Mouse (Mus musculus): ENCODE data around the gene Npnt. TPM values are rescaled to one million over a fixed set of nuclear protein-coding genes. Genes with fewer than 3 reads are reported as not detected.

The Npnt gene
- polyA plus RNA-seq, 1 experiment: not detected

GRCm38 (mm10) chr3:132940181-132940990 is 9.7 kb downstream of the Npnt start:
- H3K9me3 ChIP-seq: no peaks in the 10 kb centered on the region
- H3K27me3 ChIP-seq (replicated peaks): peaks cover 10% of the 10 kb centered on the region
- H3K4me3 ChIP-seq (replicated peaks): no peak overlapping the region
- no peaks in the 10 kb centered on the region for H3K36me3 ChIP-seq (replicated peaks; ENCODE audit: low read length)
- H3K4me1 ChIP-seq: no peaks in the 10 kb centered on the region
- no peak for TF ChIP-seq GATA1 (IDR thresholded peaks at IDR 0.05; ENCODE audit: borderline replicate concordance, low read length)
- no peak for TF ChIP-seq FLI1 (IDR thresholded peaks at IDR 0.05; ENCODE audit: low read length)

DNA sequence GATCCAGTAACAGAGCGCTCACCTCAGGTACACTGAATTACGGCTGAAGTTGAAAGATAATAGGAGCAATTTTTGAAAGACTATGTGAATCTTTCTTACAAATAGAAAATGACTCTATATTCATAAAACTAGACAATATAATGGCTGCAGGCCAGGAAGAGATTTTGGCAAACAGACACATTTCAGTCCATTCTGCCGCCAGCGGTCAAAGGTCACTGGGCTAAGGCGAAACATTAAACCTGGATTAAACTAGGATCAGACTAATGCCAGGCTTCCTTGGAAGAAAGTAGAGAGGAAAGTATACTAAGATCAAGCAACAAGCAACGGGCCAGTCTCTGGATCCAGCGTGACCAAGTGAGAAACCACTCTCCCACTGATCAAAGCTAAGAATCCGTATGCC is 11.1 kb downstream of the Npnt start:
- H3K36me3 ChIP-seq (replicated peaks; ENCODE audit: low read length): no peaks in the 10 kb centered on the region
- no peak for TF ChIP-seq GATA1 (IDR thresholded peaks at IDR 0.05; ENCODE audit: borderline replicate concordance, low read length)
- no peak for TF ChIP-seq FLI1 (IDR thresholded peaks at IDR 0.05; ENCODE audit: low read length)
- H3K4me3 ChIP-seq (replicated peaks): no peak overlapping the region
- H3K27me3 ChIP-seq (replicated peaks): peaks cover 8% of the 10 kb centered on the region
- no peaks in the 10 kb centered on the region for H3K4me1 ChIP-seq
- H3K9me3 ChIP-seq: no peaks in the 10 kb centered on the region

DNA sequence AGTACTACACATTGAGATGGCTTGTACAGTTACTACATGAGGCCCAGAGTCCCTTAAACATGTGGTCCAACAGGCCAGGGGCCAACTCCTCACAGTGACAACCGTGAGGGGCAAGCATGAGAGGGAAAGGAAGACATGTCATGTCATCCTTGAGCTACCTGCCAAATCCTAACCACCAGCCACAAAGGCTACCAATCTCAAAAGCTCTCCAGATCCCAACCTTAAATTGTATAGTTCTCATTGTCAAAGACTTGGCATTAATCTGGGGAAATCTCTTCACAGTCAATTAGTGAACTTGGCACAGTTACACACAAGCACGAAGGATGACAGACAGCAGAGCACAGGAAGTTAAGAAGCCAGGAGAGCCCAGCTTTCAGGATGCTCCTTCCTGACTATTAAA is 15.4 kb downstream of the Npnt start:
- Histone ChIP-seq H3K4me1 (no peaks in the 10 kb centered on the region; the same call in 1 of the 2 replicates), H3K9me3 (no peaks in the 10 kb centered on the region), H3K4me3 (replicated peaks) (no peak overlapping the region), H3K36me3 (replicated peaks; ENCODE audit: low read length) (no peaks in the 10 kb centered on the region), H3K27me3 (replicated peaks) (no peaks in the 10 kb centered on the region)
- TF ChIP-seq GATA1 (IDR thresholded peaks at IDR 0.05; ENCODE audit: borderline replicate concordance, low read length): no peak
- TF ChIP-seq FLI1 (IDR thresholded peaks at IDR 0.05; ENCODE audit: low read length): no peak

GRCm38 (mm10) chr3:132931526-132931925 is 18.6 kb downstream of the Npnt start:
- Histone ChIP-seq H3K4me1 (no peaks in the 10 kb centered on the region; the same call in 1 of the 2 replicates), H3K27me3 (replicated peaks) (no peaks in the 10 kb centered on the region), H3K36me3 (replicated peaks; ENCODE audit: low read length) (no peaks in the 10 kb centered on the region), H3K4me3 (replicated peaks) (no peak overlapping the region), H3K9me3 (no peaks in the 10 kb centered on the region)
- TF ChIP-seq FLI1 (IDR thresholded peaks at IDR 0.05; ENCODE audit: low read length): no peak
- TF ChIP-seq GATA1 (IDR thresholded peaks at IDR 0.05; ENCODE audit: borderline replicate concordance, low read length): no peak

- Histone ChIP-seq H3K36me3 (replicated peaks; ENCODE audit: low read length) (no peaks in the 10 kb centered on the region), H3K27me3 (replicated peaks) (no peaks in the 10 kb centered on the region), H3K9me3 (no peaks in the 10 kb centered on the region), H3K4me1 (no peaks in the 10 kb centered on the region; the same call in 1 of the 2 replicates), H3K4me3 (replicated peaks) (no peak overlapping the region)
- TF ChIP-seq GATA1 (IDR thresholded peaks at IDR 0.05; ENCODE audit: borderline replicate concordance, low read length) (no peak), FLI1 (IDR thresholded peaks at IDR 0.05; ENCODE audit: low read length) (no peak)
These were observed 20.2 kb downstream of the Npnt start for GRCm38 (mm10) chr3:132929866-132930265.

- Histone ChIP-seq H3K36me3 (replicated peaks; ENCODE audit: low read length) (no peaks in the 10 kb centered on the region), H3K9me3 (no peaks in the 10 kb centered on the region), H3K27me3 (replicated peaks) (no peaks in the 10 kb centered on the region), H3K4me1 (no peaks in the 10 kb centered on the region; the same call in 1 of the 2 replicates), H3K4me3 (replicated peaks) (no peak overlapping the region)
- no peak for TF ChIP-seq FLI1 (IDR thresholded peaks at IDR 0.05; ENCODE audit: low read length)
- TF ChIP-seq GATA1 (IDR thresholded peaks at IDR 0.05; ENCODE audit: borderline replicate concordance, low read length): no peak
These were observed 21.9 kb downstream of the Npnt start for GRCm38 (mm10) chr3:132928186-132928585.

GRCm38 (mm10) chr3:132919798-132920197 is 30.3 kb downstream of the Npnt start:
- Histone ChIP-seq H3K36me3 (replicated peaks; ENCODE audit: low read length) (no peaks in the 10 kb centered on the region), H3K27me3 (replicated peaks) (peaks cover 4% of the 10 kb centered on the region), H3K4me3 (replicated peaks) (no peak overlapping the region), H3K4me1 (no peaks in the 10 kb centered on the region), H3K9me3 (no peaks in the 10 kb centered on the region)
- no peak for TF ChIP-seq FLI1 (IDR thresholded peaks at IDR 0.05; ENCODE audit: low read length)
- TF ChIP-seq GATA1 (IDR thresholded peaks at IDR 0.05; ENCODE audit: borderline replicate concordance, low read length): no peak

GRCm38 (mm10) chr3:132919240-132919639 is 30.9 kb downstream of the Npnt start:
- peak overlapping the region; percentile 11 for H3K4me3 ChIP-seq (replicated peaks)
- TF ChIP-seq FLI1 (IDR thresholded peaks at IDR 0.05; ENCODE audit: low read length): no peak
- no peak for TF ChIP-seq GATA1 (IDR thresholded peaks at IDR 0.05; ENCODE audit: borderline replicate concordance, low read length)
- H3K27me3 ChIP-seq (replicated peaks): peaks cover 4% of the 10 kb centered on the region
- no peaks in the 10 kb centered on the region for H3K36me3 ChIP-seq (replicated peaks; ENCODE audit: low read length)
- H3K9me3 ChIP-seq: no peaks in the 10 kb centered on the region
- H3K4me1 ChIP-seq: no peaks in the 10 kb centered on the region

DNA sequence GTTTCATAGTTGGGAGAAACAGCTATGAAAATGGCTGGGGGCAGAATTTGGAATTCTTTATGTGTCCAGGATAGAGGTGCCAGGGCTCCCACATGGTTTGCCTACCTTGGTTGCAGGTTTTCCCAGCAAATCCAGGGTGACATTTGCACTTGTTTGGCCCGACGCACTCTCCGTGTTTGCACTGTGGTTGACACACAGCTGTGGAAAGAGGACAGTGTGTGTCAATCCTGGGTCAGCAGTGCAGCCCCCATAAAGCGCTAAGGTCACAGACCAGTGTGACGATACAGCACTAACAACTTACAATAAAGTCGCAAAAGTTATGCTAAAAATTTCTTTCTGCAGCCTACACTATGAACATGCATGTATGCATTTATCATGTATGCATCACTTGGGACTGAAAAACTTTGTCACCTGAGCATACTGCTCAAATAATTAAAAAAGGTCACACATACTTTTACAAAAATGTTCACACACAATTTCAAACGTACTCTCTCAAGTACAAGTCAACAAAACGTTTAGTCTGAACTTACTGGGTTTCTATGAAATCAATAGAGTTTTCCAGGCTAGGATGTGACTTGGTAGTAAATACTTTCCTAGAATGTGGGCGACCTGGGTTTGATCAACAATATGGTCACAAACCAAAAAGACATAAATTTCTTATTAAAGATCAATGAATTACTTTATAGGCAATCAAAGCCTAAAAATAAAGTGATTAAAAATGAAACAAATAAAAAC is 32.6 kb downstream of the Npnt start:
- no peaks in the 10 kb centered on the region for H3K4me1 ChIP-seq
- H3K27me3 ChIP-seq (replicated peaks): peaks cover 6% of the 10 kb centered on the region
- TF ChIP-seq GATA1 (IDR thresholded peaks at IDR 0.05; ENCODE audit: borderline replicate concordance, low read length): no peak
- no peak for TF ChIP-seq FLI1 (IDR thresholded peaks at IDR 0.05; ENCODE audit: low read length)
- no peaks in the 10 kb centered on the region for H3K9me3 ChIP-seq
- no peak overlapping the region for H3K4me3 ChIP-seq (replicated peaks)
- no peaks in the 10 kb centered on the region for H3K36me3 ChIP-seq (replicated peaks; ENCODE audit: low read length)

- H3K27me3 ChIP-seq (replicated peaks): peaks cover 6% of the 10 kb centered on the region
These were observed 34.4 kb downstream of the Npnt start for GRCm38 (mm10) chr3:132915661-132916060.

More at GRCm38 (mm10) chr3:132915661-132916060, 34.4 kb downstream of the Npnt start:
- no peak overlapping the region for H3K4me3 ChIP-seq (replicated peaks)
- TF ChIP-seq FLI1 (IDR thresholded peaks at IDR 0.05; ENCODE audit: low read length): no peak
- no peak for TF ChIP-seq GATA1 (IDR thresholded peaks at IDR 0.05; ENCODE audit: borderline replicate concordance, low read length)
- no peaks in the 10 kb centered on the region for H3K9me3 ChIP-seq
- H3K4me1 ChIP-seq: no peaks in the 10 kb centered on the region
- H3K36me3 ChIP-seq (replicated peaks; ENCODE audit: low read length): no peaks in the 10 kb centered on the region
